Mouse (Mus musculus): Measurements from ENCODE around the gene Gm11983.
"Not testable (repeated sequence)": the region's sequence is repeated elsewhere in the genome, so short reads cannot be mapped to it uniquely, and the experiment has no call there.

GRCm38 (mm10) chr11:6802879-6803278 is 34.6 kb downstream of the Gm11983 start:
- TF ChIP-seq CHD2 (IDR thresholded peaks at IDR 0.05; ENCODE audit: low read depth, low read length); MAFK (IDR thresholded peaks at IDR 0.05; ENCODE audit: insufficient read depth, low read depth, low read length); HCFC1 (IDR thresholded peaks at IDR 0.05; ENCODE audit: borderline replicate concordance, insufficient read depth, low read length): not testable (repeated sequence)

All from ES-E14 (cell line).